Mouse (Mus musculus) splenic B cell, adult 2 months (primary cell): ENCODE data around the gene Gm17469.
"Not testable (repeated sequence)": the region's sequence is repeated elsewhere in the genome, so short reads cannot be mapped to it uniquely, and the experiment has no call there.

Experiments used
- DNase-seq: peaks from one replicate; pipeline ENCODE4 v3.0.0-alpha.2; 2011; ENCODE audit warnings: low read depth, low spot score
- H3K27me3 ChIP-seq: 2 replicates; pipeline ENCODE4 v1.6.1; 2012; ENCODE audit warnings: mild to moderate bottlenecking, low read length, moderate library complexity, mixed read lengths; ENCODE audit not compliant: control insufficient read depth, poor library complexity, insufficient read depth, severe bottlenecking
- H3K36me3 ChIP-seq: 2 replicates; pipeline ENCODE4 v1.6.1; 2012; ENCODE audit warnings: mild to moderate bottlenecking, low read length, moderate library complexity, mixed read lengths; ENCODE audit not compliant: control insufficient read depth, poor library complexity, insufficient read depth, severe bottlenecking

Gene Gm17469

DNA sequence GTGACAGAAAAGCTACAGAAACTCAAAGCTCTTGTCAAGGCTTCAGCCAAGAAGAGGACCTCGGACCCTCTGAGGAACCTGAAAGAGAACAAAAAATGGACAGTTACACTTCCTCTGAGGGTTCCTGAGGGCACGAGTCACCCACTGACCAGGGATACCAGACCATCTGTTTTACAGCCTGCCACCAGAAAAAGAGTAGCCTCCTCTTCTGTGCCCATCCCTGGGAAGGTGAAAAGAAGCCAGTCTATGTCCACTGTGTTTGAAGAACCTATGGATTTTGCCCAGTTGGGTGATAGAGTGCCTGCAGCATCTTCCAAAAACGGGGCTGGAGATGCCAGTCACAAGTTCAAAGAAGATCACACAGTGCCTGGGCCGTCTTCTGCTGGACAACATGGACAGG, at the start of gene Gm17469:
TSS of gene Gm17469 (plus strand) at position 301 of the 400 bp plus-strand sequence.
- not testable (repeated sequence) for H3K36me3 ChIP-seq, H3K27me3 ChIP-seq, DNase-seq
